Mouse (Mus musculus) kidney, postnatal 0 days (tissue): ENCODE results near the gene Nans. TPM values are rescaled to one million over a fixed set of nuclear protein-coding genes. Genes with fewer than 3 reads are reported as not detected.

ENCODE experiments used
- ATAC-seq: fragments of 200-750 bp; cut with Nextera tagmentation; replicated peaks from 2 replicates; pipeline ENCODE4 v1.8.0; 2017; ENCODE audit warnings: low read depth, moderate number of reproducible peaks, moderate TSS enrichment, moderate library complexity; ENCODE audit not compliant: low FRiP score
- DNase-seq: peaks from one replicate; pipeline ENCODE4 v3.0.0-alpha.2; 2016; ENCODE audit warnings: low spot score
- H3K27ac ChIP-seq: fragments of 300-500 bp; sonication (generic); 2 replicates; pipeline ENCODE4 v1.5.1; 2014; ENCODE audit warnings: mild to moderate bottlenecking
- H3K27me3 ChIP-seq: fragments of 300-500 bp; sonication (generic); 2 replicates; pipeline ENCODE4 v1.6.1; 2014; ENCODE audit warnings: low read length, mixed read lengths; ENCODE audit not compliant: insufficient read depth
- H3K36me3 ChIP-seq: fragments of 300-500 bp; sonication (generic); 2 replicates; pipeline ENCODE4 v1.6.1; 2014; ENCODE audit warnings: low read length, mixed read lengths; ENCODE audit not compliant: insufficient read depth
- H3K4me1 ChIP-seq: fragments of 300-500 bp; sonication (generic); replicated peaks from 2 replicates; pipeline ENCODE4 v1.6.1; 2014; ENCODE audit warnings: antibody characterized with exemption, low read length, mixed read lengths; ENCODE audit not compliant: insufficient read depth
- H3K4me2 ChIP-seq: fragments of 300-500 bp; sonication (generic); 2 replicates; pipeline ENCODE4 v1.6.1; 2014; ENCODE audit warnings: mild to moderate bottlenecking, low read length, moderate library complexity, mixed read lengths
- H3K4me3 ChIP-seq: fragments of 300-500 bp; sonication (generic); replicated peaks from 2 replicates; pipeline ENCODE4 v1.5.1; 2014; ENCODE audit warnings: low read depth, low read length
- H3K9ac ChIP-seq: fragments of 300-500 bp; sonication (generic); 2 replicates; pipeline ENCODE4 v1.6.1; 2014; ENCODE audit warnings: low read depth, low read length
- H3K9me3 ChIP-seq: fragments of 300-500 bp; sonication (generic); replicated peaks from 2 replicates; pipeline ENCODE4 v1.6.1; 2016; ENCODE audit warnings: low read length, inconsistent platforms, mixed read lengths
- CTCF ChIP-seq: IDR thresholded peaks from 2 replicates; pipeline ENCODE4 v1.5.1; 2016; ENCODE audit warnings: antibody characterized with exemption, low read depth, mild to moderate bottlenecking, moderate library complexity
- WGBS: fragments of 180-500 bp; shearing (Covaris S2); extraction: QIAGEN DNeasy Blood & Tissue Kit; methylation state at CpG from one replicate; pipeline ENCODE4 v1.1.7; 2014; 5-methylcytosine and 5-hydroxymethylcytosine counted together
- polyA plus RNA-seq: library from polyadenylated mRNA; unstranded; fragments of >200 nt; fragmentation: Nextera tagmentation; extraction: Ambion mirVana; gene quantifications from 2 replicates; pipeline ENCODE4 v1.2.1, GENCODE M21; 2015

Gene Nans
- polyA plus RNA-seq, 1 experiment from 2014 or later = 45.6 TPM

- Histone ChIP-seq H3K9ac (no peak overlapping the region), H3K36me3 (no peaks in the 10 kb centered on the region), H3K27ac (no peak overlapping the region), H3K4me1 (no peaks in the 10 kb centered on the region), H3K27me3 (no peaks in the 10 kb centered on the region), H3K4me3 (no peak overlapping the region), H3K9me3 (no peaks in the 10 kb centered on the region), H3K4me2 (no peak overlapping the region)
- peak; percentile 39; the same call in 1 of the 2 replicates for TF ChIP-seq CTCF
- ATAC-seq (no peak), DNase-seq (no peak)
- 15% methylated on average over 9 of the region's 9 CpGs for WGBS
These were observed 56.5 kb downstream of the Nans start for GRCm38 (mm10) chr4:46545498-46545897.

GRCm38 (mm10) chr4:46546709-46547108 lies 57.7 kb downstream of the Nans start:
- H3K9me3 ChIP-seq = no peaks in the 10 kb centered on the region
- DNase-seq = no peak
- no peaks in the 10 kb centered on the region for H3K27me3 ChIP-seq
- no peaks in the 10 kb centered on the region for H3K36me3 ChIP-seq
- 40% methylated on average over 6 of the region's 6 CpGs for WGBS
- H3K4me3 ChIP-seq = no peak overlapping the region
- H3K4me1 ChIP-seq = no peaks in the 10 kb centered on the region
- no peak for TF ChIP-seq CTCF
- no peak overlapping the region for H3K9ac ChIP-seq
- ATAC-seq = 0 out of 2 replicates have a peak, but pooled peaks have one; percentile 30
- H3K27ac ChIP-seq = no peak overlapping the region
- H3K4me2 ChIP-seq = no peak overlapping the region

GRCm38 (mm10) chr4:46549979-46550378 lies 60.9 kb downstream of the Nans start:
- DNase-seq = no peak
- Histone ChIP-seq H3K27me3 (no peaks in the 10 kb centered on the region), H3K4me2 (no peak overlapping the region), H3K36me3 (no peaks in the 10 kb centered on the region), H3K9me3 (no peaks in the 10 kb centered on the region), H3K9ac (no peak overlapping the region), H3K4me1 (no peaks in the 10 kb centered on the region), H3K27ac (no peak overlapping the region), H3K4me3 (no peak overlapping the region)
- 82% methylated on average over 9 of the region's 10 CpGs for WGBS
- ATAC-seq = no peak
- TF ChIP-seq CTCF = no peak

GRCm38 (mm10) chr4:46550406-46550805 lies 61.4 kb downstream of the Nans start:
- WGBS = 67% methylated on average over 8 of the region's 8 CpGs
- H3K4me2 ChIP-seq = no peak overlapping the region
- no peaks in the 10 kb centered on the region for H3K9me3 ChIP-seq
- TF ChIP-seq CTCF = no peak
- H3K9ac ChIP-seq = no peak overlapping the region
- no peaks in the 10 kb centered on the region for H3K27me3 ChIP-seq
- H3K4me1 ChIP-seq = no peaks in the 10 kb centered on the region
- ATAC-seq (no peak), DNase-seq (no peak)
- H3K36me3 ChIP-seq = no peaks in the 10 kb centered on the region
- no peak overlapping the region for H3K27ac ChIP-seq
- no peak overlapping the region for H3K4me3 ChIP-seq

Other genes starting within 250 kb of the Nans start
- gene Foxe1, start 145.6 kb upstream of the Nans start, polyA plus RNA-seq = not detected in 2 replicates
- gene Trmo, start 99.8 kb upstream of the Nans start, polyA plus RNA-seq = 9.6 and 10.1 TPM in 2 replicates
- 0.11 and 0.15 TPM in 2 replicates for gene Hemgn, start 75.7 kb upstream of the Nans start, polyA plus RNA-seq
- 198 and 211 TPM in 2 replicates for gene Anp32b, start 38.3 kb upstream of the Nans start, polyA plus RNA-seq
- gene Trim14, start 46.9 kb downstream of the Nans start, polyA plus RNA-seq = 2.6 and 3.1 TPM in 2 replicates
- 2.9 and 3.4 TPM in 2 replicates for gene Coro2a, start 113.0 kb downstream of the Nans start, polyA plus RNA-seq
- gene Tbc1d2, start 161.0 kb downstream of the Nans start, polyA plus RNA-seq = 3.6 and 4.2 TPM in 2 replicates